Mouse (Mus musculus): ENCODE results near the gene Gphb5. TPM values are rescaled to one million over a fixed set of nuclear protein-coding genes. Genes with fewer than 3 reads are reported as not detected.
"Not testable (repeated sequence)": the region's sequence is repeated elsewhere in the genome, so short reads cannot be mapped to it uniquely, and the experiment has no call there.

The Gphb5 gene
- total RNA-seq (2021), result not detected

DNA sequence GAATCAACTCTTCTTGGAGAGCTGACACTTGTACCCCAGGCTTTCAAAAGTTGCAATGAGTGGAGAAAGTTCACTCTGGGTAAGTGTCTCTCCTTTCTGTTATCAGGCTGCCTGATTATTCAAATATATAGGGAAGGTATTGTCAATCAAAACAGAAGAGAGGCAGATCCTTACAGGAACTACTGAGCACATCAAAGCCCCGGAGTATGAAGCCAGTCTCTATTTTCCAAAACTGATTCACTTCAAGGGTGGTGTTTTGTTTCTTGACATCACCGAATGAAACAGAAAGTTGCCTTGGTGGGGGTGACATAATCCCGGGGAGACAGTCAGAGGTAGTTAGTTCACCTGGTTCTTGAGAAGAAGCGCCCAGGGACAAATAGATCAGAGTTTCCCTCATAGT lies at the start of gene Gphb5:
TSS of gene Gphb5 (minus strand) at position 101 of the 400 bp plus-strand sequence.
- intact Hi-C loops (cut with DNase I), result no loop called here
- DNase-seq (ENCODE audit: low spot score in 2 of 2), result no peak

DNA sequence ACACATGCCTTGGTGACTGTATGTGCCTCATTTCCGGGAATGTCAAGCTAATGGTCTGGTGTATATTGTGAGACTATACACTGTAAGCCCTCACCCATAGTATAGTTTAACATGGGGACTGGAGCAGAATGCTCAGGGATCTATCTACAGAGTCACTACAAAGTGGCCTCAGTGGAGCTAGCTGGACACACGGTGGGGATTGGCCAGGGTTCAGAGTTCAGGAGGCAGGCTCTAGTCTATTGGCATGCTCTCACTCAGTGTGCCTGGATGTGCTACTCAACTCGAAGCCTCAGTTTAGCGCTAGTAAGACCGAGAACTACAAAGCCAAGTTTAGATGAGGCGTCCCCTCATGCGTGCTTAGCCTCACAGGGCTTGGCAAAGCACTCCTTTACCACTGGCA lies 49.6 kb upstream of the Gphb5 start:
- intact Hi-C loops (cut with DNase I), result loop anchor here (5.0 to 10.0 kb wide), 2 partner anchors 131 to 309 kb away; partner anchors contain the start of gene Ppp2r5e
- no peak for DNase-seq (ENCODE audit: low spot score in 2 of 2)

DNA sequence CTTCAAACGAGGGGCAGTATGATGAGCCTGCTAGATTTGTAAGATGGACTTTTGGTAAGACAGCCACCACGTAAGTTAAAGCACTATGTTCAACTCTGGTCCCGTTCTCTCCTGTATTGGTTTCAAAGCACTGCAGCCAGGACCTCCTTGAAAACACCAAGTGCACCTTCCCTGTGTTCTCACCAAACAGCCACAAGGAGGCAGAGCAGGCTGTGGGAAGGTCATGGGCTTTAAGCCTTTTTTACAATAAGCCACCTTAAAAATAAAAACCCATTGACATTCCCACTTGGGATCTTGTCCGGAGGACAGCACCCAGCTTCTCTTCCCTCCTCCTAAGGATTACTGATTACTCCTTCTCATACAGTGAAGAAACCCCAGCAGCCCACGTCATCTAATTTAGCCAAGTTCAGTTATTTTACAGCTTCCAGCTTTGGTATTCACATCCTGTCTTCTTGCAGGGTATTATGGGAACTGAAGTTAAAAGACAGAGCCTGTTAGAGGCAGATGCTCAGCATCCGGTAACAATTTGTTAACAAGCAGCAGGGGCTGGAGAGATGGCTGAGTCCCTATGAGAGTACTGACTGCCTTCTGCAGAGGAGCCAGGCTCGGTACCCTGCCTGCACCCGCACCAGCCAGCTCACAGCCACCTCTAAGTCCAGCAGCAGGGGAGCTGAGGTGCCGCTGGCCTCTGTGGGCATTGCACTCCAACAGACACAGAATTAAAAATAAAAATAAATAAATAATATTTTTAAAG lies 47.6 kb upstream of the Gphb5 start:
- no peak for DNase-seq (ENCODE audit: low spot score in 2 of 2)
- intact Hi-C loops (cut with DNase I), result loop anchor here (5.0 to 10.0 kb wide), 2 partner anchors 193 to 311 kb away; no protein-coding TSS in a partner anchor

DNA sequence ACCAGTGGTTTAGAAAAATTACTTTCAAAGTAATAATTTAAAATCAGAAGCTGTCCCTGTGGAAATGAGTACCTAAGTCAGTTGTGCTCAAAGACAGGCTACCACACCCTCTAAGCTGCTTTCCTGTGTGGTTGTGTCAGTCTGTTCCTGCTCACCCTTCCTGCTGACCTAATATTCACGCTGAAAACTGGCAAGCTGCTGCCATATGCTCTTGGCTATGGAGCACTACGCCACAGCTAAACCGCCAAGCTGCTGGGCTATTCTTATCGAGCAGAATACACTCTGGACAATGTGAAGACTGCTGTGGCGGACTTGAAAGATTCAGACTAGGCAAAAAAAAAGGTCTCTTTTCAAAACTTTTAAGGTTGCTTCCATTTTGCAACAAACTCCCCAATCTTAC lies 44.0 kb upstream of the Gphb5 start:
- DNase-seq (ENCODE audit: low spot score in 2 of 2), result no peak
- intact Hi-C loops (cut with DNase I), result loop anchor here (5.0 to 10.0 kb wide), 2 partner anchors 197 to 314 kb away; no protein-coding TSS in a partner anchor

DNA sequence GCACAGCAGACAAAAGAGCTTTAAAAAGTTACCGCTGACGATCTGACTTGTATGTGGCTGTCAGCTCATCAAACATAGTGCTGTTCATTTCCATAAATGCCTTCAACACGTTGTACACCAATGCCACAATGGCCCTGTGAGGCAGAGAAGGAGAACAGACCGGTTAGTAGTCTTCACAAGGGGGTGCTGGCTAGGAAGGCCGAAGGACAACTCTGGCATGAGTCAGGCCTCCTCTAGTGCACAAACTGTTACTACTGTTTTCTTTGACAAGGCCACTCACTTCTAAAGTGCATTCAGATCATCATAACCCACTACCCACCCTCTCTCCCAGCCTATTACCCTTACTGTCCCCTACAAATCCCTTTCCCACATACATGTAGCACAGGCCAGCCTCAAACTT lies 43.1 kb upstream of the Gphb5 start:
- no peak for DNase-seq (ENCODE audit: low spot score in 2 of 2)
- intact Hi-C loops (cut with DNase I), result loop anchor here (5.0 to 10.0 kb wide), 2 partner anchors 198 to 315 kb away; no protein-coding TSS in a partner anchor

DNA sequence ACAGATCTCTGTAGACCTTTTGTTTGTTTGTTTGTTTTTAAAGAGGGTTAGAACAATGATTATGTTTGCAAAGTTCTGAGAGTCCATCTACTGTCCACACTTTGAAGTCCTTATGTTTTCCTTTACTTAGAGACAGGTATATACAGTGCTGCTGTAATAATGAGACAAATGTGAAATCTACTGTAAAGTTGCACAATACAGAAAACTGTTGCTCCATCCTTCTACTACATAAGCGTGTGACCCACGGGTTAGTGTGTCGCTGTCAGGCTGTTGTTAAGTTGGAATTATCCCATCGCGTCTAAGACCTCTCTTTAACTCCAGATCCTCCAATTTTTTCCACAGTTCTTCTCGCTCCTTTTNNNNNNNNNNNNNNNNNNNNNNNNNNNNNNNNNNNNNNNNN lies 36.9 kb upstream of the Gphb5 start:
- intact Hi-C loops (cut with DNase I), result no loop called here
- DNase-seq (ENCODE audit: low spot score in 2 of 2), result no peak

DNA sequence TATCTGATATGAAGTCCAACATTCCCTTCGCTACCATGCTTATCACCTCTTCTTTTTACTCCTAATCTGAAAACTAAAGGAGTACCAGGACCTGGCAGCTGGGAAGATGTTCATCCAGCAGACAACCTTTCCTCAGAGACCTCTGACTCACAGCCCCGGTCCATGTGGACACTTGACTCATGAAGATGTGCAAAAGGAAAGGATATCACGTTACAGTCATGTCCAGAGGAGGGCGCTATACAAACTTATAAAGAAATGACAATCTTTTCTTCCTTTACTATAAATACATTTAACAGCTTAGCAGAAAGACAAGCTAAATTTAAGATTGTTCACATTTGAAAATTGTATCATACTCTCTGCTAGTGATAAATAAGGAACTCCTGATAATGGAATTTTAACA lies 36.4 kb upstream of the Gphb5 start:
- no peak for DNase-seq (ENCODE audit: low spot score in 2 of 2)
- intact Hi-C loops (cut with DNase I), result no loop called here

DNA sequence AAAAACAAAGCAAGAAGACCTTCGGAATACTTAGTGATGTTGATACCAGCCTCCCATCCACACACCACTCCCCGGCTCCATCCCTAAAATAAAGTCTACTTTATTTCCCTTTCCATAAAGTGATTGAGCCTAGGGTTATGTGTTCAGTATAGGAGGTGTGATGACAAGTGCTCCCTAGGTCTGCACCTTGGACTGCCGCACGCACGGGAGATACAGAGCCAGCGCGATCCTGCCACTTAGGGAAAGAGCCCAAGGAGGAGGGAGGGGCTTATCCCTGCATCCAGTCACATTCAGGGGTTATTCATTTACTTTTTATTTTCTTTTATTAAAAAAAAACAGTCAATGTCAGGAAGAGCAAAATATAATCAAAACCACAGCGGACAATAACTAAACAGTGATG lies 34.0 kb upstream of the Gphb5 start:
- no peak for DNase-seq (ENCODE audit: low spot score in 2 of 2)
- intact Hi-C loops (cut with DNase I), result no loop called here

DNA sequence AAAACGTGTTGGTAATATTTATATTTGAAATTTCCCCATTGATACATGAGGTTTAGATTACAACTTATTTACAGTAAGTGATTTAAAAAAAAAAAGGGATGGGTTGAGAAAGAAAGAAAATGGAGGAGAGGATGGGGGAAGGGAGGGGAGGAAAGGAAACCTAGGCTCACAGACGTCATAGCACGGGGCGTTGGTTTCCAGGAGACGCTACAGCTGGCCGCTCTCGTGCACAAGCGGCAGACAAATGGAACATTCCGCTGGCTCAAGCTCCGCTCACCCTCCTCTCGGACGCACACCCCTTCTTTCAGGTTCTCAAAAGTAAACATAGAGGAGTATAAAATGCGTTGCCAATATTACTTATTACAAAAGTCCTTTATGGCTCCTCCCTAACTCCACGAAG lies 33.4 kb upstream of the Gphb5 start:
- DNase-seq (ENCODE audit: low spot score in 2 of 2), result no peak
- intact Hi-C loops (cut with DNase I), result no loop called here

DNA sequence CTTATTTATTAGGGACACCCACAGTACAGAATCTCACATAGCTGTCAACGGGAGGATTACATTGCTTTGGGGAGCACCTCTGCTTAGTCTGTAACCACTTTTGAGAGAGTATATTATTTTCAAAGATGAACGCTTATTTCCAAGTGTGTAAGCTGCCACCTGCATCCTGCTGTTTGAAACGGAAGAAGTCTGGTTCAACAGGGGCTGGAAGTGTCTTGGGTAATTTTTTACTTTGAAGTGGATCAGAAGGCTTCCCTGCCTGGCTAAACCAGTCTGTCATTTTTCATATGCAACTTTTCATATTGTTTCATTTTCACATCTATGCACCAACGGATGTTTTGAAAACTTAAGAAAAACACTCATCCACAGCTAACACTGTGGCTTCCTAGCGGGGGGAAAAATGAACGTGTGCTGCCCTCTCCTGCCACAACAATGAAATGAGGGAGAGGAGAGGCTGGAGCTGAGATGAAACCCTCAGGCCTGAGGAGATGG lies 32.9 kb upstream of the Gphb5 start:
- DNase-seq (ENCODE audit: low spot score in 2 of 2), result no peak
- intact Hi-C loops (cut with DNase I), result no loop called here

DNA sequence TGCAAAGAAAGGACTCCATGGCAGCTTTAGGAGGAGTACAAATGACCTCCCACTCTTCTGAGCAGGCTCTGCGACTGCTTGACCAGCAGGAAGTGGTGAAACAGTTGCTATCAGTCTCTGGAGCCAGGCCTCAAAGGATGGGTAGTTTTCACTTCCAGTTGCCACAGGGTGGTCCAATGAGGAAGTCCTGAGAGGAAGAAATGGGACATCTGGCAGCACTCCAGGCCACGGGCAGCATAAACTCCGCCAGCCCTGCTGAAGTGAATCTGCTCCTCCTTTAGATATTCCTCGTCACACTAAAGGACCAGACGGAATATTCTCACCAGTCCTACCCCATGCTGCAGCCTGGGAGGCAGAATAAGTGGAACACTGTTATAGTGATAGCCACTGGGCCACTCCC lies 32.3 kb upstream of the Gphb5 start:
- no peak for DNase-seq (ENCODE audit: low spot score in 2 of 2)
- intact Hi-C loops (cut with DNase I), result no loop called here

DNA sequence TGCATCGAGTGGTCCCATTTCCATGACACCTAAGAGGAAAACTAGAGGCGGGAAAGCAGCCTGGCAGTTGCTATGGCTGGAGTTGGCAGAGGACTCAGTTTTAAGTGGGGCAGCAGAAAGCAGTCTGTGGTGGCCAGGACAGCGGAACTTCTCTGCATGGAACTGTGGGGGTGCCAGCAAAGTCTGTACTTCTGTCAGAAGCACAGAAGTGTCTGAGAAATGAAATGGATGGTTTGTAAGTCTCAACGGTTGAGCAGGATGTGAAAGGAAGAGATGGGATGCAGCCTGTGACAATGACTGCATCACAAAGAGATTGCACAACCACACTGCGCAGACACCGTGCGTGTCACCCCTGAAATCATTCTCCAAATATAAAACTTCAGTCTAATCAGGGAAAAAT lies 29.7 kb upstream of the Gphb5 start:
- intact Hi-C loops (cut with DNase I), result no loop called here
- DNase-seq (ENCODE audit: low spot score in 2 of 2), result no peak

DNA sequence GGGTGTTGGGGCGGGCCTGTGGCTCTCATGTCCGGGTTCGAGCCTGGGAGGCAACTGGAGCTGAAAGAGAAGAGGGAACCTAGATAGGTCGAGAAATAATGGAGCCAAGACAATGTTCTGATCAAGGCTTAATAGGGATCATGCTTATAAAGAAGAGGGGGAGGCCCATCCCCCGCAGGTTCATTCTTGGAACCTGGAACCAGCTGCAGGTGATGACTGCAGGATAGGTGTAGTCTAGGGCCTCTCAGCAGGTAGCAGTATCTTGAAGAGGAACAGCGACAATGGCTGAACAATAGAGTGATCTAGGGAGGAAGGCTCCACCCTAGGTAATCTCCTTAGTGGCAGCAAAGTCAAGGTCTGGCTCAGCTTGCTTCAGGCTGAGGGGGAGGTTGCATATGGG lies 15.8 kb upstream of the Gphb5 start:
- intact Hi-C loops (cut with DNase I); DNase-seq (ENCODE audit: low spot score in 2 of 2): not testable (repeated sequence)

DNA sequence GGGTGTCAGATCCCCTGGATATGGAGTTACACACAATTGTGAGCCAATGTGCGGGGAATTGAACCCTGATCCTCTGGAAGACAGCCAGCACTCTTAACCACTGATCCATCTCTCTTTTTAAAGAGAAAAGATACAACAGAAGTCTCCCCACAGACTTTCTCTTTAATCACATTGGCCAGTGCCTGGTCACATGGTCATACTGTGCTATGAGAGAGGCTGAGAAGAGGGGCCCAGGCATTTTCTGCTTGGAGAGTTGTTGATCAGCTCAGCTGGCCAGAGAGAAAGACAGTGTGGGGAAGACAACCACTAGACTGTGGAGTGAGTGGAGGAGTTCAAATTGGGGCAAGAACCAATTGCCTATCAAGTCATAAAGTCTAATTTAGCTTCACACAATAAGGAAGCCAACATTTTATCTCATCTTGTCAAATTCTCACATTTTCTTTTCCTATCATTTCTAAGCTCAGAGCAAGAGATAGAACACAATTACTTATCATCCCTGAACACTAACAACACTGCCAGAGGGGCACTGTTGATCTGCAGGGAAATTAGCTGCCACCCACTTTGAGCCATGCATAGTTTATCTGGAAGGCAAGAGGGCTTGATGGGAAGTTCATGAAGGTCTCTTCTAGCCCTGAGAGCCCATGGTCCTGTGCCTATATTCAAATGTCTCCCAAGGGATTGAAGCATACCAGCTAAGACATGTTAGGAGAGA lies 13.3 kb upstream of the Gphb5 start:
- DNase-seq (ENCODE audit: low spot score in 2 of 2), result no peak
- intact Hi-C loops (cut with DNase I), result no loop called here

DNA sequence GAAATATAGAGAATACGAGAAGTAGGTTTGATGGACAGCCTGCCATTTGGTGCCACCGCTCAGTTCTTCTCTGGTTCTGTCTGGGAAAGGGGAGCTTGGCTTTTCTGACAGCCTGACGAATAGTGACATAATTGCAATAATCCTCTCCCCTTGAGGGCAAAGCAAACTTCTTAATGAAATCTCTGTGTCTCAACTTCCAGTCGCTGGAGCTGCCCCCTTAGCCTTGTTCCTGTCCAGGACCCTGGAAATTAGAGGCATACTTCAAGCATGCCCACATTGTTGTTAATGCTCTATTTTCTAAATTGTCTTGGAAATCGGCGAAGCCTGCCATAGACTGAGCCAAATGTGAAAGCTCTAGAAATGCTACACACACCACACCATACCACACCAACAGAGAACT lies 12.1 kb upstream of the Gphb5 start:
- DNase-seq (ENCODE audit: low spot score in 2 of 2), result no peak
- intact Hi-C loops (cut with DNase I), result no loop called here

DNA sequence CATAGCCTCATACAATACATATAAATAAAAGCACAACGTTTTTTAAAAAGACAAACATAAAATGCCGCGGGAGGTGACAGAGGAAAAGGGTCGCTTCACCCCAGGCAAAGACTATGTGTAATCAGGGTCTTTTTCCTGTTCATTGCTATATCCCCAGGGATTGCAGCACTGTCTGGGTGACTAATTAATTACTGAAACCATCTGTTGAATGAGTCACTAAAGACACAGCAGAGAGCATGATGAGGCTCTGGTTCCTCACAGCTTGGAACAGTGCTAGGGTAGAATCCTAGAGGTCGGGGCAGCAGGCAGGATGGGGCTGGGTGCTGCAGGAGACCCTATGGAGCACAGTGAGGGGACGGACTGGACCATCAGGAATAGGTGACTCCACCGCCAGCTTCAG lies 9.3 kb upstream of the Gphb5 start:
- intact Hi-C loops (cut with DNase I), result no loop called here
- DNase-seq (ENCODE audit: low spot score in 2 of 2), result no peak

DNA sequence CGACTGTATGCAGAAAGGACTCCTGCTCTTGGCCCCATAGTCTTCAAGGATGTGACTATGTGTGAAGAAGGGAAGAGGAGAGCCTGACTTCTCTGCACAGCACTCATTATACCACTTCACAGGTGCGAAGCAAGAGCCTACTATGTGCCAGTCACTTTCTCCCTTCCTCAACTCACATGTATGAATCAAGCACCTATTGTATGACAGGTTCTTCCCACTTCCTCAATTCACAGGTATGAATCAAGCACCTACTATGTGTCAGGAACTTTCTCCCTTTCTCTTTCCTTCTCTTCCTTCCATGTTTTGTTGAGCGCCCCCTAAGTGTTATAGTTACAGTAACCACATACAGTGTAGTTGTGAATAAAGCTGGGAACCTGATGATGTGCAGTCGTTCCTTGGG lies 8.2 kb upstream of the Gphb5 start:
- intact Hi-C loops (cut with DNase I), result no loop called here
- no peak for DNase-seq (ENCODE audit: low spot score in 2 of 2)

DNA sequence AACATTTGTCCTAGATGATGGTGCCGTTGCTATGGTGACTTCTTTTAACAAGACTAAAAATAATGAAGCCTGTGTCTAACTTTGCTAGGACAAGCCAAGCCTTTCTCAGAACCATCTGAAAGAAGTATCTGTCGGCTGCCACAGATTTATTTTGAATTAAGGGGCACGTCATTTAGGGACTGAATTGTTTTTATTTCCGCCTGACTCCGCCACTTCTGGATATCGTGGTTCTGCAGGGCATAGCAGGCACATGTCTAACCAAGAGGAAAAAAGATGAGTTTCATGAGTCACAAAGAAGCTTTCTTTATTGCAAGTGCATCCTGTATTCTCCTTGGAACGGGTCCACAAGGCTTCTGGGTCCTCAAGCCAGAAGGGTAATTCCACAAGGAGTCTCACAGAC lies 7.8 kb upstream of the Gphb5 start:
- DNase-seq (ENCODE audit: low spot score in 2 of 2), result no peak
- intact Hi-C loops (cut with DNase I), result no loop called here

DNA sequence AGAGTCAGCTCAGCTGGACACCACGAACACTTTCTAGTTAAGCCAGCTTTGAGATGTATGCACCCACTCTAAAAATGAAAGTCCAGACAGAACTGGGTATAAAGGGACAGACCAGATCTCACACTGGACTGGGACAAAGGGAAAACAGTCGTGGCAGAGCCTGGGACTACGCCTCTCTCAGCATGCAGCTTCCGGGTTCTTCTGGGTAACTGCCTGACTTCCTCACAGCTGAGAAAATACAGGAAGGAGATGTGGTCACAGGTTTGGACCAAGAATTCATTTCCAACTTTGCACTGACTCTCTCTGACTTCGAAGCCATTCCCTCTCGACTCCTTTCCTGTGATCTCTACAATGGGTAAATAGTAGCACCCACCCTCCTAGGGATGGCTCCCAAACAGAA lies 1.6 kb downstream of the Gphb5 start:
- intact Hi-C loops (cut with DNase I), result no loop called here
- DNase-seq (ENCODE audit: low spot score in 2 of 2), result no peak

DNA sequence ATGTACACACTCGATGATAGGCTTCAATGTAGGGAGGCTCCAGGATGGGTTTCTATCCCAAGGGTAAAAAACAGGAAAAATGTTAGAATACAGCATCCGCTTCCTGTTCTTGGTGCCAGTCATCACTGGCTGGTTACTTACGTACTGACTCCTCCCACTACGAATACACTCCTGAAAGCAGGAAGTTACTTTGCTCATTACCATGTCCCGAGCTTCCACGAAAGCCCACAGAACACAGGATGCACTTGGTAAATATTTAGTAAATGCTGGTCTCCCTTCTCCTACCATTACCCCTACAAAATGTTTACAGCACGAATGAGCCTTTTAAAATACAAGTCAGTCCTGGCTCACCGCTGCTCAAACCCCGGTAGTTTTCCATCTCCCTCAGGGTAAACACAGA lies 3.6 kb downstream of the Gphb5 start:
- DNase-seq (ENCODE audit: low spot score in 2 of 2), result no peak
- intact Hi-C loops (cut with DNase I), result no loop called here

DNA sequence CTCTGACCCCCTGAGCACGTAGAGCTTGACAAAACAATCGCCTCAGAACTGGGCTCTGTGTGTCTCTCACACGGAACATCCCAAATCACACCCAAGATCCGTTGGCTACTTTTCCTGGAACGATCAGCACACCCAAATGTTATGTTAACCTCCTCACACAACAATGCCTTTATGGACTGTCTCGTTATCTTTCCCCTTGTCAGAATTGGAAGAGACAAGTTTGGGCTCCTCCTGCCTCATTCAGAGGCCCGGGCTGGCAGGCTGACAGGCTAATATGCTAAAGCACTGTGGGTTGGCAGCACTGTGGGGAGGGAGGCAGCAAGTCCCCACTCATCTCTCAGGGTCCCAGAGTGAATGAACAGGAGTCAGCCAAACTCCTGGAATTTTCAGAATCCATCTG lies 19.5 kb downstream of the Gphb5 start:
- no peak for DNase-seq (ENCODE audit: low spot score in 2 of 2)
- intact Hi-C loops (cut with DNase I), result no loop called here

All from left cerebral cortex, postnatal 36 days (tissue).